8 mouse cellular contexts compared by ENCODE assay signal in the genomic region with DNA sequence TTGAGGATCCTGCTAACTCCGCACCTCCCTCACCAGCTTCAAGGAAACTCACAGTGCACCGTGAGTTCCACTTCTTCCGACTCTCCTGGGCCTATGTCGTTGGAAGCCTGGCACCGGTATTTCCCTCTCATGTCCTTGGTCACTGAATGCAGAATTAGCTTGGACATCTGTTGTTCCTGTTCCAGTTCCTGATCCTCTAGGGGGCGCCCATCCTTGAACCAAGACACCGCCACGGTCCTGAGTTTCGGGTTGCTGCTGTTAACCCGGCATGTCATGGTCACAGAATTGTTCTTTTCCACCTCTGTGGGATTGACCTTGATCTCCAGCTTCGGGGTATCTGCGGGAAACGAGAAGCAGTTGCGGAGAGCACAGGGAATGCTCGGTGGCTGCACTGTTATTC. TPM values are rescaled to one million over a fixed set of nuclear protein-coding genes. Genes with fewer than 3 reads are reported as not detected.
A peak's percentile ranks its signal among the peaks of the same experiment; 100 is the strongest.
DNase-seq lines count a peak whose midpoint lies in the region; ATAC-seq lines count a peak whose summit lies in the region.

No protein-coding gene starts in this region.

- peak; percentile 66 for DNase-seq in NIH3T3 (ENCODE audit: low read depth)
- peak; percentile 68 for DNase-seq in cerebellum, adult 9-10 months
- DNase-seq in gastrocnemius, postnatal 10 days = peak; percentile 79
- DNase-seq in hindlimb bud, embryonic 11.5 days (ENCODE audit: extremely low spot score, low read depth, low spot score) = peak; percentile 28
- DNase-seq in left cerebral cortex, adult 18-20 months (ENCODE audit: low spot score in 2 of 2) = peak; percentile 68 to 79
- peak; percentile 57 to 74 for DNase-seq in right cerebral cortex, postnatal 10 days (ENCODE audit: low spot score in 2 of 2)
- DNase-seq in urinary bladder, postnatal 10 days (ENCODE audit: low spot score) = peak; percentile 42

- ATAC-seq in megakaryocyte progenitor cell, adult 5-6 weeks (replicated peaks; ENCODE audit: poor library complexity) = peak; percentile 91

RNA-seq across cellular contexts. Expression of gene Cd22, which starts 7.1 kb away (rescaled TPM):
- total RNA-seq in gastrocnemius, postnatal 10 days (2021) = 1 to 10 TPM in 1 of 2 experiments, not detected in 1; 2.3 TPM
- under 1 TPM in 1 of 2 experiments, not detected in 1; 0.09 TPM for total RNA-seq in left cerebral cortex, adult 18-20 months (2021)
- total RNA-seq in megakaryocyte progenitor cell, adult 5-6 weeks (2015) = 0.29 and 1.3 TPM in 2 replicates
- 0.07 and 0.29 TPM in 2 replicates for total RNA-seq in megakaryocyte progenitor cell, adult 5-6 weeks (2017)

RNA-seq across cellular contexts. Expression of gene Ffar1, which starts 11.7 kb away (rescaled TPM):
- total RNA-seq in gastrocnemius, postnatal 10 days (2021) = not detected
- total RNA-seq in left cerebral cortex, adult 18-20 months (2021) = not detected
- total RNA-seq in megakaryocyte progenitor cell, adult 5-6 weeks (2015) = not detected in 2 replicates
- total RNA-seq in megakaryocyte progenitor cell, adult 5-6 weeks (2017) = not detected in 2 replicates

RNA-seq across cellular contexts. Expression of gene Ffar3, which starts 17.1 kb away (rescaled TPM):
- total RNA-seq in gastrocnemius, postnatal 10 days (2021) = not detected
- total RNA-seq in left cerebral cortex, adult 18-20 months (2021) = not detected
- not detected in 2 replicates for total RNA-seq in megakaryocyte progenitor cell, adult 5-6 weeks (2015)
- total RNA-seq in megakaryocyte progenitor cell, adult 5-6 weeks (2017) = not detected in 2 replicates

RNA-seq across cellular contexts. Expression of gene Mag, which starts 41.6 kb away (rescaled TPM):
- total RNA-seq in gastrocnemius, postnatal 10 days (2021) = 10 to 100 TPM in 1 of 2 experiments, 1 to 10 TPM in 1; 8.4 to 10.4 TPM
- total RNA-seq in left cerebral cortex, adult 18-20 months (2021) = 100 to 1,000 TPM in 1 of 2 experiments, 10 to 100 TPM in 1; 91.4 to 101 TPM
- 0.39 TPM in 1 of 2 replicates, not detected in the other for total RNA-seq in megakaryocyte progenitor cell, adult 5-6 weeks (2015)
- total RNA-seq in megakaryocyte progenitor cell, adult 5-6 weeks (2017) = 0.37 and 1.3 TPM in 2 replicates

RNA-seq across cellular contexts. Expression of gene Ffar2, which starts 49.5 kb away (rescaled TPM):
- 1 to 10 TPM in 1 of 2 experiments, under 1 TPM in 1; 0.56 to 1.2 TPM for total RNA-seq in gastrocnemius, postnatal 10 days (2021)
- not detected for total RNA-seq in left cerebral cortex, adult 18-20 months (2021)
- 8.5 and 8.8 TPM in 2 replicates for total RNA-seq in megakaryocyte progenitor cell, adult 5-6 weeks (2015)
- 25.9 and 31.5 TPM in 2 replicates for total RNA-seq in megakaryocyte progenitor cell, adult 5-6 weeks (2017)

Comparison
In these comparisons a context has a peak if more than half of its experiments do, and no peak if none do; other contexts are left out.
1. Peak in every context shown above with its lines: DNase-seq and ATAC-seq.
2. DNase-seq: peak in every context shown above with its lines; median percentile 79 in gastrocnemius, postnatal 10 days; 74 in left cerebral cortex, adult 18-20 months; 68 in cerebellum, adult 9-10 months; 66 in NIH3T3; 66 in right cerebral cortex, postnatal 10 days; 42 in urinary bladder, postnatal 10 days; 28 in hindlimb bud, embryonic 11.5 days.